Mouse (Mus musculus) gastrocnemius, postnatal 36 days (tissue): ENCODE results near the gene Dyrk1a. TPM values are rescaled to one million over a fixed set of nuclear protein-coding genes. Genes with fewer than 3 reads are reported as not detected.

Experiments
- DNase-seq, 2 experiments: peaks; one replicate each; pipeline ENCODE4 v3.0.0; 2022
- intact Hi-C: fragments of 180-260 bp; cut with DNase I; formaldehyde crosslinking; loops from one replicate; pipeline ENCODE4 v1.15.1; 2025
- total RNA-seq, 2 experiments: library from RNA; stranded (reverse); gene quantifications; 2 replicates each; pipeline ENCODE4 v1.2.3; 2021

The Dyrk1a gene
- total RNA-seq, 2 experiments from 2014 or later: 78.6 to 82.9 TPM

DNA sequence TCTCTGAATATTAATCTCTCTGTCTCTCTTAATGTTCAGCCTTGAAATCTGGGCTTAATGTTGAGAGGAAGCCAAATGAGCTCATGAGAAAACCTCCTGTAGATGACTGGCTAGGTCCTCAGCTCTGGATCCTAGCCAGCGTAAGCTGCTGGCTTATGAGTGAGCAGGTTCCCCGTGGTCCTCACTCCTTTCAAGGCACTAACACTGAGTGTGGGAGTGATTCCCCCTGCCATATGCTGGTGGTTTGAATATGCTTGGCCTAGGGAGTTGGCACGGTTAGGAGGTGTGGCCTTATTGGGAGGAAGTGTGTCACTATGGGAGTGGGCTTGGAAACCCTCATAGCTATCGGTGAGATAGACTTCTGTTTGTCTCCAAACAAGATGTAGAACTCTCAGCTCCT, 55.1 kb downstream of the Dyrk1a start:
- intact Hi-C loops: loop anchor here (10.0 kb wide), 1 partner anchor 60 kb away; no protein-coding TSS in a partner anchor
- DNase-seq: no peak

GRCm38 (mm10) chr16:94625639-94626038, 55.8 kb downstream of the Dyrk1a start:
- no peak for DNase-seq
- intact Hi-C loops: loop anchor here (10.0 kb wide), 1 partner anchor 59 kb away; no protein-coding TSS in a partner anchor

- intact Hi-C loops: loop anchor here (10.0 kb wide), 1 partner anchor 57 kb away; no protein-coding TSS in a partner anchor
- no peak for DNase-seq
Observed at GRCm38 (mm10) chr16:94627736-94628135, 57.9 kb downstream of the Dyrk1a start.

- intact Hi-C loops: loop anchor here (10.0 kb wide), 1 partner anchor 56 kb away; no protein-coding TSS in a partner anchor
- DNase-seq: no peak
Observed at GRCm38 (mm10) chr16:94628976-94629729, 59.3 kb downstream of the Dyrk1a start.

DNA sequence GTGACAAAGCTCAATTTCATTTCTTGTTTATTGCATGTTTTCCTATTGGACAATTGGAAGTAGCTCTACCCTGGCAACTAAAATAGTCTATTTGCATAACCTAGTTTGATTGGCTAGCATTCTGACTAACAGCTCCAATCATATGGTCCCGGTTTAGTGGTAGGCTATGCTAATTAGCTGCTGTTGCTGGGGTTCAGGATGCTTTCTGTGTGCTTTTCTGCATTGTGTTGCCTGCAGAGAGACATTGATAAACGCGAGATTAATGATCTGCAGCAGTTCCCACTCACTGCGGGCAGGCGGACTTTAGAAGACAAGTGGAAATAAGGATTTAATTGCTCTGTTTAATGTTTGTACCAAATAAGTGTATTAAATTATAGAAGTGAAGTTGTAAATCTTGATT, 62.2 kb downstream of the Dyrk1a start:
- intact Hi-C loops: no loop called here

GRCm38 (mm10) chr16:94632424-94632963, 62.7 kb downstream of the Dyrk1a start:
- intact Hi-C loops: no loop called here
- no peak for DNase-seq

More for the DNA sequence above, 62.2 kb downstream of the Dyrk1a start:
- no peak for DNase-seq

DNA sequence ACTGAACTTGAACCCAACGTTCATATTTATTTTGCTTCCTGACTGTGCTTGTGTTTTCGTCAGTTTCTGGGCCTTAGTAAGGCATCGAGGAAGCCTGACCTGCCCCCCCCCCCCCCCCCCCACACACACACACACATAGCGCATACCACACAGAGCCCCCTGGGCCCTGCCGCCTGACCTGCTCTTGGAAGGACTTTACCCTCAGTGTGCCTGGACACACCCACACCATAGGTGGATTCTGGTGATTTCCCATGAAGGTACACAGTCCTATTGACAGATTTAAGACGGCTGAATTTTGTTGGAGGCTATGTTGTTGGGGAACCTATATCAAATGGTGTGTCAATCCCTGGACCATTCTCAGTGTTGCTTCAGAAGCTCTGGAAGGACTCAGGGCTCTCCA, 63.2 kb downstream of the Dyrk1a start:
- no peak for DNase-seq
- intact Hi-C loops: no loop called here

DNA sequence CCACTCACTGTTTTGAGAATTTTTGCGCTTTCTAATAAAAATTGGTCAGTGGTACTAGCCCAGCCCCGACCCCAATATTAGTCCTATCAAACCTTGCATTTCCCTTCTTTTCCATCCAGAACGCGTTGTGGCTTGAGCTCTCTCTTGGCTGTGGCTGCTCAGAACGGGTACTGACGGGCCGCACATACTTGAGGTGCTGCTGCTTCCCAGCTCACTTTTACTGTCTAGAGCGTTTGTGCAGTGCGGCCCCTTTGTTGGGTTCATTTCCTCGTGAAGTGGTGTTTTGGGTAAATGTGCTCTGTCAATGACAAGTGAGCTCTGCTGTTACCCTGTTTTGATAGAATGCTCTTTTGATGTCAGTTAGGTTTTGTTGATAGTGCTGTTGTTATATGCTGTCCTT, 67.6 kb downstream of the Dyrk1a start:
- intact Hi-C loops: no loop called here
- DNase-seq: no peak

DNA sequence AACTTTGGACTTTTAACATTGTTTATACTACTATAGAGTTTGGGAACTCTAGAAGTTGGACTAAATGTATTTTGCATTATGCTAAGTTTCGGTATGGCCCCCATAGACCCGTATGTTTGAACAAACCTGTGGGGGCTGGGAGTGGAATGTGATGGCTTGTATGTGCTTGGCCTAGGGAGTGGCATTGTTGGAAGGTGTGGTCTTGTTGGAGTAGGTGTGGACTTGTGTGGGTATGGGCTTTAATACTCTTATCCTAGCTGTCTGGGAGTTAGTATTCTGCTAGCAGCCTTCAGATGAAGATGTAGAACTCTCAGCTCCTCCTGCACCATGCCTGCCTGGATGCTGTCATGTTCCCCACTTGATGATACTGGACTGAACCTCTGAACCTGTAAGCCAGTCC, 72.0 kb downstream of the Dyrk1a start:
- intact Hi-C loops: no loop called here
- DNase-seq: no peak

- intact Hi-C loops: no loop called here
Observed at GRCm38 (mm10) chr16:94647153-94647552, 77.3 kb downstream of the Dyrk1a start.

GRCm38 (mm10) chr16:94647925-94648324, 78.1 kb downstream of the Dyrk1a start:
- intact Hi-C loops: no loop called here

More at GRCm38 (mm10) chr16:94647153-94647552, 77.3 kb downstream of the Dyrk1a start:
- no peak for DNase-seq

DNA sequence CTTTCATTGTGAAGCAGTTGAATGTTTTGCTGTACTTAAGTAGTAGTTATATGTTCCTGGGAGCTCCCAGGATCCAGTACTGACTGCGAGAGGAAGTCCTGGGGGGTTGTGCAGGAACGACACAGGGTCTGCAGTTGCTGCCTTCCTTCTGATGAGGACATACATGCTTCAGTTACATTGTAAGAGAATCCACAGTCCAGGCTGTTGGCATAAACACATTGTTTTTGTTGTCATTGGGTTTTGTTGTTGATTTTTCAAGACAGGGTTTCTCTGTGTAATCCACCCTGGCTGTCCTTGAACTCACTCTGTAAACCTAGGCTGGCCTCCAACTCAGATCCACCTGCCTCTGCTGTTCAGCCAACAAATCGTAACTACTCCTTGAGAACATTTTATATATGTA, 80.1 kb downstream of the Dyrk1a start:
- DNase-seq: no peak
- intact Hi-C loops: no loop called here

More at GRCm38 (mm10) chr16:94647925-94648324, 78.1 kb downstream of the Dyrk1a start:
- no peak for DNase-seq

- intact Hi-C loops: no loop called here
- DNase-seq: no peak
Observed at GRCm38 (mm10) chr16:94652091-94652713, 82.4 kb downstream of the Dyrk1a start.

GRCm38 (mm10) chr16:94655083-94655482, 85.3 kb downstream of the Dyrk1a start:
- intact Hi-C loops: no loop called here
- no peak for DNase-seq

DNA sequence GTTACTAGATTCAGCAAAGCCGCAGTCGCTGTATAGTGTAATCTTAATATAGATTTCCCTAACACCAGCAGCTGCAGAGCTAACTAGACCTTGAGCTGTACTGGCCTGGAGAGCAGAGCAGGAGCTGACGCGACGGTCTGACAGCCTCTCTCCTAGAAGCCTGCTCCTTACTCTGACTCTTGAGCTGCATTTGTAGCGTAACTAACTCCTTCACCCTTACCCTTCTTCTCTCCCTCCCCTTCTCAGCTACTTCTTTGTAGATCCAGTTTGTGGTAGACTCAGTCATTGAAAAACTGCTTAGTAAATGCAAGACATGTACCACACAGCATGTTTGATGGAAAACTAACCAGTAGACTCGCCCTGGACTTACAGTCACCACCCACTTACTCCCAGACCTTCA, 87.1 kb downstream of the Dyrk1a start:
- DNase-seq: no peak
- intact Hi-C loops: no loop called here

- no peak for DNase-seq
- intact Hi-C loops: no loop called here
Observed at GRCm38 (mm10) chr16:94659394-94659793, 89.6 kb downstream of the Dyrk1a start.

DNA sequence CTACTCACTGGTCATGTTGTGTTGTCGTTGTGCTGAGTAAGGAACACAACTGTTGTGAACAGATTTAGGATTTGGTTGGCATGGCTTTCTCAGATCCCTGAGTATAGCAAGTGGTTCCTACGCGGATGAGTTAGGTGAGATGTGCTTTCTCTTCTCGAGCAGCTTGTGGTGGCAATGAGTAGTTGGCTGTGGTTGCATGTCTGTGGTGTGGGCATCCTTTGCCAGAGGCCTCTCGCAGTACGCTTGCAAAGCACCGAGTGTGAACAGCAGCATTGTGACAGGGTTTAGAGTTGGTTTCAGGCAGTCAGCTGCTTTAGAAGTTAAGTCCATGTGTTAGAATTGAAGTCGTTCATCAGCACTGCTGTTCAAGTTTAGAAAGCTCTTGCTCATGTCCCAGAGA, 90.4 kb downstream of the Dyrk1a start:
- intact Hi-C loops: no loop called here
- no peak for DNase-seq

DNA sequence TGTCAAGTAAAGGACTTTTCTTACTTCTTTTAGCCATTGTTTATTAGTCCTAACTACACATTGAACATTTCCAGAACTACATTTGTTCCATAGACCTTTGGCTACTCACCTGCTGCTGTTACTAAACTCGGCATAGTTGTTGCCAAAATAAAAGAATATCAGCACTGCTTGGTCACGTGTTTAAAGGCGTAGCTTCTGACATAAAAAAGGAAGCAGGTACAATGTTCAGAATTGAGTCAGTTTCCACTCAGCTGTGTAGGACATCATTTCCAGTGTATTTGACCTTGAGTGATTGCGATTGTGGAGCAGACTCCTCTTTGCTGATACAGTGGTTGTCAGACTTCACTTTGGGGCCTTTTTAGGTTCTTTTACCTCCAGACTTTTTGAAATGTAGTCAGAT, 97.7 kb downstream of the Dyrk1a start:
- intact Hi-C loops: no loop called here
- DNase-seq: no peak

DNA sequence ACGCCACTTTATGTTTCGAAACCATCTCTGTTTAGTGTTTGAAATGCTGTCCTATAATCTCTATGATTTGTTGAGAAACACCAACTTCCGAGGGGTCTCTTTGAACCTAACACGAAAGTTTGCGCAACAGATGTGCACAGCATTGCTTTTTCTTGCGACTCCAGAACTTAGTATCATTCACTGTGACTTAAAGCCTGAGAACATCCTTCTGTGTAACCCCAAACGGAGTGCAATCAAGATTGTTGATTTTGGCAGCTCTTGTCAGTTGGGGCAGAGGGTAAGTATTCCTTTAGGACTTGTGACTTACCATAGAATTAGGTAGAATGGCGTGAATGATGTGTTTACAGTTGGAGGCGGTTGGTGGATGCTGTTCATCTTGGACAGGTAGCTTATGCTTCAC, 101.5 kb downstream of the Dyrk1a start:
- intact Hi-C loops: no loop called here
- no peak for DNase-seq

- DNase-seq: no peak
- intact Hi-C loops: loop anchor here (10.0 kb wide), 1 partner anchor 56 kb away; no protein-coding TSS in a partner anchor
Observed at GRCm38 (mm10) chr16:94680924-94681323, 111.1 kb downstream of the Dyrk1a start.

DNA sequence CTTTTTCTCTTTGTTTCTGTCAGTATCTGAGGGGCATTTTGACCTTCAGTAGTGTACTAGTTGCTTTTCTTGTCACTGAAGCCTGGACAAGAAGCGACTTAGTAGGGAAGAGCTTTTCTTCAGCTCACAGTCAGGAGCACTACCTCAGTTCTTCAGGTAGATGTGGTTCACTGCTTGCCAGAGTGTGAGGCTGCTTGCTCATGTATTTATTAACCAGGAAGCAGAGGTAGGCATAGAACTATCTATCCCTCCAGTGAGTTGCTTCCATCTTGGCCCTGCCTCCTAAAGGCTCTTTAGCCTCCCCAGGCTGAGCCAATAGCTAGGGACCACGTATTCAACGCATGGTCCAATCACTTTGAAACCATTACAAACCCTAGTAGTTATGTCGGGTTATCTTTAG, 112.0 kb downstream of the Dyrk1a start:
- DNase-seq: no peak

More for the DNA sequence above, 112.0 kb downstream of the Dyrk1a start:
- intact Hi-C loops: loop anchor here (10.0 kb wide), 1 partner anchor 57 kb away; no protein-coding TSS in a partner anchor
